Mouse (Mus musculus): ENCODE results near the gene Kif27. TPM values are rescaled to one million over a fixed set of nuclear protein-coding genes. Genes with fewer than 3 reads are reported as not detected.

Gene Kif27
- polyA plus RNA-seq, 1 experiment = 60.5 TPM

DNA sequence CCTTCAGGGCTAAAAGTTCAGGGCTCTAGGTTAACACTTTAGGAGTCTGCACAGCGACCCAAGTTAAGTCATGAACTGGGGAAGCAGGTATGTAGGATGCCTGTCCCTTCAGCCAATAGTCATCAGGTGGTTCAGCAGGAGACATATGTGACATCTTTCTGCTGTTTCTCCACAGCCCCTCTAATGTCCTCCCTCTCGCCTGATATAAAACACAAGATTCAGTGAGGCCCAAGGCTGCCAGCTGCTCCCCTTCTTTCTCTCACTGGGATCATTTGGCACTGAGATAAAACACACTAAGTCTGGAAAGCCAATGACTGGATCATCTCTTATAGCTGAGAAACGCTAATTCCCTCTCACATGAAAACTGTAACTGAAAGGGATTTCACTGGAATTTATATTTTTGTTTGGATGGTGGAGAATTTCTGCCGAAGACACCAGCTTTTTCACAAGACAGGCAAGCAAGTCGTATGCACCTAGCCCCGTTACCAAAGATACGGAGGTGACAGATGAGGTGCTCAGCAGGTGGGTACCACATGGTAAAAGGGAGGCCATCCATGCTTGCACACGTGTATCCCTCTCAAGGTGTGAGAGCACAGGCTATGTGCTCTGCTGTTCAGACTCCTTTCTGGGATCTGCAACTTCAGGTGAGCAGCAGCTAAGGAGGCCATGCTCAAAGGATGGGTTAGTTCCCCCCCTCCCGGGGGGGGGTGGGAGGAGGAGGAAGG, 56.3 kb downstream of the Kif27 start:
- no peak overlapping the region for H3K4me3 ChIP-seq (ENCODE audit: control insufficient read depth, low read depth, low read length)
- TF ChIP-seq CTCF (IDR thresholded peaks at IDR 0.05; ENCODE audit: control insufficient read depth, insufficient read depth, insufficient replicate concordance, low read depth, low read length) (no peak), POLR2A (IDR thresholded peaks at IDR 0.05; ENCODE audit: control insufficient read depth, low read depth, low read length) (no peak)

DNA sequence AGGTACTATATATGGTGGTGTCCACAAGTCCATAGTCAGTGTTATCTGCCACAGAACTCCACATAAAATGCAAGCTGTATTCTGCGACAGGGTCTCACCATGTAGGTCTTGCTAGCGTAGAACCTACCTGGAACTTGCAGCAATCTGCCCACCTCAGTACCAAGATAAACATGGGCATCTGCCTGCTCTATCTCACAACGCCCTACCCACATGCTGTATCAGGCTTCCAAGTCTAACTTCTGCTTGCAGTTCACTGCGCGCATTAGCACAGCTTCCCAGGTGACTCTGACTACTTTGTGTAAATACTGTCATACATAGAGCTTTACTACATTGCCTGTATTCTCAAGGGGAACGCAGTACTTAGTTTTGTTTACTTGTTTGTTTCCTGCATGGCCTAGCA, 57.0 kb downstream of the Kif27 start:
- H3K27ac ChIP-seq (ENCODE audit: control insufficient read depth, insufficient read depth, low read depth, low read length) = no peak overlapping the region
- no peaks in the 10 kb centered on the region for H3K27me3 ChIP-seq (ENCODE audit: control insufficient read depth, insufficient read depth, low read length)
- no peaks in the 10 kb centered on the region for H3K4me1 ChIP-seq (ENCODE audit: control insufficient read depth, insufficient read depth, low read length)
- no peaks in the 10 kb centered on the region; the same call in 1 of the 2 replicates for H3K36me3 ChIP-seq (ENCODE audit: control insufficient read depth, insufficient read depth, low read length)
- H3K4me3 ChIP-seq (ENCODE audit: control insufficient read depth, low read depth, low read length) = no peak overlapping the region
- TF ChIP-seq POLR2A (IDR thresholded peaks at IDR 0.05; ENCODE audit: control insufficient read depth, low read depth, low read length) (no peak), CTCF (IDR thresholded peaks at IDR 0.05; ENCODE audit: control insufficient read depth, insufficient read depth, insufficient replicate concordance, low read depth, low read length) (no peak)

More for the DNA sequence above, 56.3 kb downstream of the Kif27 start:
- no peaks in the 10 kb centered on the region for H3K4me1 ChIP-seq (ENCODE audit: control insufficient read depth, insufficient read depth, low read length)
- H3K36me3 ChIP-seq (ENCODE audit: control insufficient read depth, insufficient read depth, low read length) = no peaks in the 10 kb centered on the region; the same call in 1 of the 2 replicates
- H3K27me3 ChIP-seq (ENCODE audit: control insufficient read depth, insufficient read depth, low read length) = no peaks in the 10 kb centered on the region
- H3K27ac ChIP-seq (ENCODE audit: control insufficient read depth, insufficient read depth, low read depth, low read length) = no peak overlapping the region

DNA sequence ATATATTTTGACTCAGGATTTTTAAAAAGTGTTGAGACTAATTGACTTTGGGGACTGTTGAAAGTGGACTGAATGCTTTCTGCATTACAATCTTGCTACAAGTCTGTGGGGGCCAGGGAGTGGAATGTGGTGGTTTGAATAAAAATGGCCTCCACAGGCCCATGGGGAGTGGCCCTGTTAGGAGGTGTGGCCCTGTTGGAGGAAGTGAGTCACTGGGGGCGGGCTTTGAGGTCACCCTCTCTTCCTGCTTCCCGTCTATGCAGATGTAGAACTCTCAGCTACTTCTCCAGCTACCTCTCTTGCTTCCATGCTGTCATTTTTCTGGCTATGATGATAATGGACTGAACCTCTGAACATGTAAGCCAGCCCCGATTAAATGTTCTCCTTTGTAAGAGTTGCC, 60.2 kb downstream of the Kif27 start:
- Histone ChIP-seq H3K27ac (ENCODE audit: control insufficient read depth, insufficient read depth, low read depth, low read length) (no peak overlapping the region), H3K4me3 (ENCODE audit: control insufficient read depth, low read depth, low read length) (no peak overlapping the region), H3K36me3 (ENCODE audit: control insufficient read depth, insufficient read depth, low read length) (no peaks in the 10 kb centered on the region; the same call in 1 of the 2 replicates), H3K27me3 (ENCODE audit: control insufficient read depth, insufficient read depth, low read length) (no peaks in the 10 kb centered on the region), H3K4me1 (ENCODE audit: control insufficient read depth, insufficient read depth, low read length) (no peaks in the 10 kb centered on the region)
- TF ChIP-seq CTCF (IDR thresholded peaks at IDR 0.05; ENCODE audit: control insufficient read depth, insufficient read depth, insufficient replicate concordance, low read depth, low read length) (no peak), POLR2A (IDR thresholded peaks at IDR 0.05; ENCODE audit: control insufficient read depth, low read depth, low read length) (no peak)

DNA sequence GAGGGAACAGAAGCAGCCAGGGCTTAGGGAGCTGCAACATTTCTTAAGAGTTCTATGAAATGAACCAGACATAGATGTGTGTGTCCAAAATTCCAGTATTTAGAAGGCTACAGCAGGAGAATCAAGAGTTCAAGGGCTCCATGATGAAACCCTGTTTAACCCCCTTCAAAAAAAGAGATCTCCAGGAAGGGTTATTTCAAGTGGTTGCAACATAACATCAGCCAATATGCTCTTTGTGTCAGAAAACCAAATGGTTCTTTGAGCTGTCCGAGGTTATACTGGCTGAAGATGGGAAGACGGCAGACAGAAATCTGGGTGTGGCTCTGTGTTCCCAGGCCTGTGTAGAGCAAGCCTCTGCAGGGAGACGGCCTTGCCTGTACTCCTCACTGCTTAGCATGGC, 63.3 kb downstream of the Kif27 start:
- no peaks in the 10 kb centered on the region; the same call in 1 of the 2 replicates for H3K36me3 ChIP-seq (ENCODE audit: control insufficient read depth, insufficient read depth, low read length)
- no peaks in the 10 kb centered on the region for H3K27me3 ChIP-seq (ENCODE audit: control insufficient read depth, insufficient read depth, low read length)
- peaks cover 3% of the 10 kb centered on the region; the same call in 1 of the 2 replicates for H3K4me1 ChIP-seq (ENCODE audit: control insufficient read depth, insufficient read depth, low read length)
- H3K4me3 ChIP-seq (ENCODE audit: control insufficient read depth, low read depth, low read length) = no peak overlapping the region
- H3K27ac ChIP-seq (ENCODE audit: control insufficient read depth, insufficient read depth, low read depth, low read length) = no peak overlapping the region
- no peak for TF ChIP-seq CTCF (IDR thresholded peaks at IDR 0.05; ENCODE audit: control insufficient read depth, insufficient read depth, insufficient replicate concordance, low read depth, low read length)
- no peak for TF ChIP-seq POLR2A (IDR thresholded peaks at IDR 0.05; ENCODE audit: control insufficient read depth, low read depth, low read length)

DNA sequence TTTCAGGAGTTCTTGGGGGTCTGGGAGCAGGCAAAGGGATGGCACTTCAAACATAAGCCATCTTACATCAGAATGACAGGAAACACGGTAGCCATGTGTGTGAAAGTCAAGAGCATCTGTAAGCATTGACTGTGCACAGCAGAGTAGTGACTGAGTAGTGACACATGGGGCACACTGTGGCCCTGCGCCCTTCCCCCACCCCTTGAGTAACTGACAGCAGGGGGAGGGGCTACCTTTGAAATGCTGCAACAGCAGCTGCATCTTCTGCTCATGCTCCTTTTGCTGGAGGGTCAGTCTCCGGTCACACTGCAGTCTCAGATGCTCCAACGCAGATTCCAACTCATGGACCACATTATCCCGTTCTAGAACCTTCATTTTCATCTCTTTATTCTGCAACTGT, 66.1 kb downstream of the Kif27 start:
- H3K36me3 ChIP-seq (ENCODE audit: control insufficient read depth, insufficient read depth, low read length) = no peaks in the 10 kb centered on the region; the same call in 1 of the 2 replicates
- no peak for TF ChIP-seq CTCF (IDR thresholded peaks at IDR 0.05; ENCODE audit: control insufficient read depth, insufficient read depth, insufficient replicate concordance, low read depth, low read length)
- TF ChIP-seq POLR2A (IDR thresholded peaks at IDR 0.05; ENCODE audit: control insufficient read depth, low read depth, low read length) = no peak
- H3K27me3 ChIP-seq (ENCODE audit: control insufficient read depth, insufficient read depth, low read length) = no peaks in the 10 kb centered on the region
- no peak overlapping the region for H3K27ac ChIP-seq (ENCODE audit: control insufficient read depth, insufficient read depth, low read depth, low read length)
- no peak overlapping the region for H3K4me3 ChIP-seq (ENCODE audit: control insufficient read depth, low read depth, low read length)
- peaks cover 4% of the 10 kb centered on the region; the same call in 1 of the 2 replicates for H3K4me1 ChIP-seq (ENCODE audit: control insufficient read depth, insufficient read depth, low read length)

DNA sequence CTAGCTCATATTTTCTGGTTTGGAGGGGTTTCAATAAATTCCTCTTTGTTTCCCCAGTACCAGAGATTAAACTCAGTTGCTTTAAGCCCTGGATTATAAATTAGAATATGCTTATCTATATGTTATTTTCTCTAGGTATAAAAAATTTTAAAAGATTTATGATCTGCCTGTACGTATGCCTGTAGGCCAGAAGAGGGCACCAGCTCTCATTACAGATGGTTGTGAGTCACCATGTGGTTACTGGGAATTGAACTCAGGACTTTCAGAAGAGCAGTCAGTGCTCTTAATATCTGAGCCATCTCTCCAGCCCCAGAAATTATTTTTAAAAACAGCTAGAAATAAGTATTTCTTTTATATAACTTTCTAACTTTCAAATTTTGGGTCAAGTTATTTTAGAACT, 69.6 kb downstream of the Kif27 start:
- TF ChIP-seq POLR2A (IDR thresholded peaks at IDR 0.05; ENCODE audit: control insufficient read depth, low read depth, low read length) (no peak), CTCF (IDR thresholded peaks at IDR 0.05; ENCODE audit: control insufficient read depth, insufficient read depth, insufficient replicate concordance, low read depth, low read length) (no peak)
- Histone ChIP-seq H3K4me3 (ENCODE audit: control insufficient read depth, low read depth, low read length) (no peak overlapping the region), H3K36me3 (ENCODE audit: control insufficient read depth, insufficient read depth, low read length) (no peaks in the 10 kb centered on the region; the same call in 1 of the 2 replicates), H3K4me1 (ENCODE audit: control insufficient read depth, insufficient read depth, low read length) (peaks cover 6% of the 10 kb centered on the region; the same call in 1 of the 2 replicates), H3K27me3 (ENCODE audit: control insufficient read depth, insufficient read depth, low read length) (no peaks in the 10 kb centered on the region), H3K27ac (ENCODE audit: control insufficient read depth, insufficient read depth, low read depth, low read length) (no peak overlapping the region)

DNA sequence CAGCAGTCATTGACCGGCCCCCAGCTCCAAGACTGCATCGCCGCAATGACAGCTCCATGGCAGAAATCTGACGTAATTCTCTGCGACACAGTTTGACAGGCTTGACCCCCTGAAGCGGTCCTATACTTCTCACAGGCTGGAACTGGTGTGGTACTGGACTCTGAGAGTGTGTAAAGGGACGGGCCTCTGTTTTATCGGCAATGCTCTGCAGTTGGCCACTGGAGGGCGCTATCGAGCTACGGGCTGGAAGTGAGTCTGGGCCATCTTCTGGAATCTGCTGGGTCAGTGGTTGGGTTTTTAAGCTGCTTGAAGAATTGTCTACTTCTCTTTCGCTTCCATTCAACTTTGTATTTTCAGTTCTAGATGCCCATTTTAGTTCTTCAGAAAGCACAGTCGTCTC, 71.1 kb downstream of the Kif27 start:
- Histone ChIP-seq H3K27ac (ENCODE audit: control insufficient read depth, insufficient read depth, low read depth, low read length) (no peak overlapping the region), H3K4me1 (ENCODE audit: control insufficient read depth, insufficient read depth, low read length) (peaks cover 5% of the 10 kb centered on the region; the same call in 1 of the 2 replicates), H3K4me3 (ENCODE audit: control insufficient read depth, low read depth, low read length) (no peak overlapping the region), H3K27me3 (ENCODE audit: control insufficient read depth, insufficient read depth, low read length) (no peaks in the 10 kb centered on the region), H3K36me3 (ENCODE audit: control insufficient read depth, insufficient read depth, low read length) (no peaks in the 10 kb centered on the region; the same call in 1 of the 2 replicates)
- peak; percentile 93 for TF ChIP-seq CTCF (IDR thresholded peaks at IDR 0.05; ENCODE audit: control insufficient read depth, insufficient read depth, insufficient replicate concordance, low read depth, low read length)
- no peak for TF ChIP-seq POLR2A (IDR thresholded peaks at IDR 0.05; ENCODE audit: control insufficient read depth, low read depth, low read length)
